Mouse (Mus musculus): ENCODE results near the gene Wwox. TPM values are rescaled to one million over a fixed set of nuclear protein-coding genes. Genes with fewer than 3 reads are reported as not detected.

Gene Wwox
- polyA plus RNA-seq, 1 experiment from 2014 or later, result 11.3 TPM

DNA sequence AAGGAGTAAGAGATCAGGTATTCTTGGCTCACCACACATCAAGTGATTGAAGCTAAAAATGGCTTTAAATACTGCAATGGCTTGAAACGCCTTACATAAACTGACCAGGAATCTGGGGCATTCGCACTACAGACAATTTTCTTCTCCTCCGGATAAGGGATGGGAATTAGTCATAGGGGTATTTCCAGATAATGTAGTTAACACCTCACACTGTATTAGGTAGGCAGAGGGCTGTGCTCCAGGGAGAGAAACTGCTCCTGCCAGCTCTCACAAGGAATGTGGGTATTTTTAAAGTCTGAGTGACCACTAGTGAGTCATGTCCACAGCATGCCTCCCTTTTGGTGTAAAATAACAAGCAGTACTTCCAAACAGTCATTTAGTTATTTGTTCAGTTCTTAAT is 894.5 kb downstream of the Wwox start:
- H3K36me3 ChIP-seq (ENCODE audit: control insufficient read depth, insufficient read depth, low read length), result no peaks in the 10 kb centered on the region
- no peak overlapping the region for H3K4me2 ChIP-seq (ENCODE audit: low read length)
- H3K4me1 ChIP-seq (ENCODE audit: control insufficient read depth in 2 of 2, insufficient read depth in 2 of 2, low read length in 2 of 2), result 0 out of 4 replicates have a peak, but pooled peaks cover 0 to 4% of the 10 kb centered on the region in 2 experiments
- H3K27ac ChIP-seq (replicated peaks in 1 of 2; ENCODE audit: control insufficient read depth in 1 of 2, insufficient read depth in 1 of 2, low read depth in 2 of 2, low read length in 2 of 2), result no peak overlapping the region
- H3K9me3 ChIP-seq (ENCODE audit: control insufficient read depth, low read length), result no peaks in the 10 kb centered on the region
- no peak for ATAC-seq (ENCODE audit: insufficient number of reproducible peaks, insufficient read depth, low FRiP score, low read depth)
- H3K27me3 ChIP-seq (ENCODE audit: control insufficient read depth, insufficient read depth, low read length), result no peaks in the 10 kb centered on the region
- H3K4me3 ChIP-seq (ENCODE audit: control insufficient read depth in 1 of 2, insufficient read depth in 1 of 2, low read depth in 1 of 2, low read length in 2 of 2), result no peak overlapping the region
- WGBS, result 29% methylated on average over 3 of the region's 3 CpGs
- H3K9ac ChIP-seq (ENCODE audit: low read length), result no peak overlapping the region

DNA sequence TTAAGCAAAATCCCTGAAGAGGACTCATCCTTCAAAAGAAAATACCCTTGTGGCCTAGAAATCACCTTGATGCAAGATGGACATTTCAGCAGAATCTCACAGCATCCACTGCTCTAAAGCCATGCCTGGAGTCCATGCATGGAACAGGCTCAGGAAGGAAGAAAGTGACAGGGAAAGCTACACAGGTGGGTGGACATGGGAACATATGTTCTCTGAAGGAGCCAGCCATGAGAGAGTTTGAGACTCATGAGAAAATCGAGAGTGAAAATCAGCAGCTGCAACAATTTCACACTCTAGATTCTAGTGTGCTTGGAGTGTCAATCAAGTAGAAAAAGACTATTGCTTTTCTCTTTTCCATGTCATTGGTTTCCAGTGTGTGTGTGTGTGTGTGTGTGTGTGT is 896.9 kb downstream of the Wwox start:
- Histone ChIP-seq H3K27ac (replicated peaks in 1 of 2; ENCODE audit: control insufficient read depth in 1 of 2, insufficient read depth in 1 of 2, low read depth in 2 of 2, low read length in 2 of 2) (no peak overlapping the region), H3K4me3 (ENCODE audit: control insufficient read depth in 1 of 2, insufficient read depth in 1 of 2, low read depth in 1 of 2, low read length in 2 of 2) (no peak overlapping the region), H3K9me3 (ENCODE audit: control insufficient read depth, low read length) (no peaks in the 10 kb centered on the region), H3K4me1 (ENCODE audit: control insufficient read depth in 2 of 2, insufficient read depth in 2 of 2, low read length in 2 of 2) (0 out of 4 replicates have a peak, but pooled peaks cover 0 to 4% of the 10 kb centered on the region in 2 experiments), H3K36me3 (ENCODE audit: control insufficient read depth, insufficient read depth, low read length) (no peaks in the 10 kb centered on the region), H3K27me3 (ENCODE audit: control insufficient read depth, insufficient read depth, low read length) (no peaks in the 10 kb centered on the region), H3K4me2 (ENCODE audit: low read length) (no peak overlapping the region), H3K9ac (ENCODE audit: low read length) (no peak overlapping the region)
- 61% methylated on average over 1 of the region's 1 CpGs for WGBS
- no peak for ATAC-seq (ENCODE audit: insufficient number of reproducible peaks, insufficient read depth, low FRiP score, low read depth)

DNA sequence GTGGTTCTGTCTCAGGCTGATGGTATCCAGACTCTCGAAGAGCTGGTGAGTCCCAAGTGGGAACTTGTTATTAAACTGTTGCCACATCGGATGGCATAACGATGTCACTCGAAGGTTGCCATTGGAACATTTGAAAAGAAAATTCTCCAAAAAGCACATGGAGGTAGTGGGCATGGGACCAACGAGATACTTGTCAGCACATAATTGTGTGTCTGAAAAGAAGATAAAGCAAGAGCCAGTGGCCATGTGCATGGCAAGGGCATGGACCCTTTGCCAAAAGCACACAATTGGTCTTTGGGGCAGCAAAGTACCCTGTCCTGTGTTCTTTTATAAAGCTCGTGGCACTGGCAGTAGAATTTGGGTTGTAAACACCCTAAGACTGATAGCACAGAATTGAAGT is 909.2 kb downstream of the Wwox start:
- no peak for ATAC-seq (ENCODE audit: insufficient number of reproducible peaks, insufficient read depth, low FRiP score, low read depth)
- no peak overlapping the region for H3K27ac ChIP-seq (replicated peaks in 1 of 2; ENCODE audit: control insufficient read depth in 1 of 2, insufficient read depth in 1 of 2, low read depth in 2 of 2, low read length in 2 of 2)
- no peak overlapping the region for H3K9ac ChIP-seq (ENCODE audit: low read length)
- WGBS, result 56% methylated on average over 6 of the region's 6 CpGs
- no peak overlapping the region for H3K4me3 ChIP-seq (ENCODE audit: control insufficient read depth in 1 of 2, insufficient read depth in 1 of 2, low read depth in 1 of 2, low read length in 2 of 2)
- no peaks in the 10 kb centered on the region for H3K36me3 ChIP-seq (ENCODE audit: control insufficient read depth, insufficient read depth, low read length)
- H3K4me1 ChIP-seq (ENCODE audit: control insufficient read depth in 2 of 2, insufficient read depth in 2 of 2, low read length in 2 of 2), result 0 out of 4 replicates have a peak, but pooled peaks cover 0 to 6% of the 10 kb centered on the region in 2 experiments
- no peaks in the 10 kb centered on the region for H3K27me3 ChIP-seq (ENCODE audit: control insufficient read depth, insufficient read depth, low read length)
- no peak overlapping the region for H3K4me2 ChIP-seq (ENCODE audit: low read length)
- no peaks in the 10 kb centered on the region for H3K9me3 ChIP-seq (ENCODE audit: control insufficient read depth, low read length)

DNA sequence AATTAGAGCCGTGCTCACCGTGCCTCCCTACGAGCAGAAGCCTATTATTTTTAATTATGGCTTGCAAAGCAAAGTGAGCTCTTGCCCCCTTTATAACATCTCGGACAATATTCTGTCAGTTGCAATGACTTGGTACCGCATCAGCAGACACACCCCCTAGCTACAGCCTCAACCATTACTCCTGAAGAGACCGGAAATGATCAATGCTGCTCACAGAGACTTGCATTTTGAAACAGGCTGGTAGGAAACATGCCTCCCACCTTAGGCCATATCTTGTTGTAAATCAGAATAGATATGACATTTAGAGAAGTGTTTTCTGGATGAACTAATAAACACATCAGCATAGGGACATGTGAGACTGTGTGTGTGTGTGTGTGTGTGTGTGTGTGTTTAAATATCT is 911.3 kb downstream of the Wwox start:
- no peaks in the 10 kb centered on the region for H3K27me3 ChIP-seq (ENCODE audit: control insufficient read depth, insufficient read depth, low read length)
- no peak overlapping the region for H3K9ac ChIP-seq (ENCODE audit: low read length)
- H3K4me3 ChIP-seq (ENCODE audit: control insufficient read depth in 1 of 2, insufficient read depth in 1 of 2, low read depth in 1 of 2, low read length in 2 of 2), result no peak overlapping the region
- H3K4me1 ChIP-seq (ENCODE audit: control insufficient read depth in 2 of 2, insufficient read depth in 2 of 2, low read length in 2 of 2), result 0 out of 4 replicates have a peak, but pooled peaks cover 0 to 6% of the 10 kb centered on the region in 2 experiments
- peaks cover 9% of the 10 kb centered on the region for H3K9me3 ChIP-seq (ENCODE audit: control insufficient read depth, low read length)
- H3K36me3 ChIP-seq (ENCODE audit: control insufficient read depth, insufficient read depth, low read length), result no peaks in the 10 kb centered on the region
- no peak for ATAC-seq (ENCODE audit: insufficient number of reproducible peaks, insufficient read depth, low FRiP score, low read depth)
- H3K4me2 ChIP-seq (ENCODE audit: low read length), result no peak overlapping the region
- no peak overlapping the region for H3K27ac ChIP-seq (replicated peaks in 1 of 2; ENCODE audit: control insufficient read depth in 1 of 2, insufficient read depth in 1 of 2, low read depth in 2 of 2, low read length in 2 of 2)
- WGBS, result 85% methylated on average over 6 of the region's 6 CpGs

DNA sequence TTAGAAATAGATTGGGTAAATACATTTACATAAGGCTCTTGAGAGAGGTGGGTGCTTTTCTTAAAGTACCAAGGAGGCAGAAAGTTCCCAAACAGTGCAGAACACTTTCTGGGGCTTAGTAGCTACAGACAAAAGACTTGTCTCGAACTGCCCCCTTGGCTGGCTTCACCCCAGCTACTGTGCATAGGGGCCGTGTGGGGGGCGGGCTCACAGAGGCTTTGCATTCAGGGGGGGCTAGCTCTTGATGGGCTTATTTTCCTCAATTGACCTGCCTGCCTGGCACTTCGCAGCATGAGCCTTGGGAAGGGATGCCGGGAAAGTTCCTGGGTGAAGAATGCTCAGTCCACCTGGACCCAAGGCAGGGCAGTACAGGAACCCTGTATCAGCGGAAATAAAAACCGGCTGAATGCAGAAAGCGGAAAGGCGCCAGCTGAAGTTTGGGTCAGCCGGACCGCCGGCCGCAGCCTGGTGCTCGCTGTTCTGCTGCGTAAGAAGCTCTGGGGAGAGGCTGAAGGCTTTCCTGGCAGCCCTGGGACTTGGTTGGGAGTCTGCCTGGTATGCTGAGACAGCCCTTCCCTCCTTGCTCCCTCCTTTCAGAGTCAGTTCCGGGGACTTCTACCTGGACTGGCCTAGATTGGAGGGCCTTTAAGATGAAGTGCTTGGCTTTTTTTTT is 918.3 kb downstream of the Wwox start:
- Histone ChIP-seq H3K4me2 (ENCODE audit: low read length) (peak overlapping the region; percentile 31; the same call in 1 of the 2 replicates), H3K27me3 (ENCODE audit: control insufficient read depth, insufficient read depth, low read length) (no peaks in the 10 kb centered on the region), H3K9me3 (ENCODE audit: control insufficient read depth, low read length) (peaks cover 9% of the 10 kb centered on the region), H3K4me3 (ENCODE audit: control insufficient read depth in 1 of 2, insufficient read depth in 1 of 2, low read depth in 1 of 2, low read length in 2 of 2) (no peak overlapping the region), H3K4me1 (ENCODE audit: control insufficient read depth in 2 of 2, insufficient read depth in 2 of 2, low read length in 2 of 2) (0 out of 4 replicates have a peak, but pooled peaks cover 0 to 4% of the 10 kb centered on the region in 2 experiments), H3K27ac (replicated peaks in 1 of 2; ENCODE audit: control insufficient read depth in 1 of 2, insufficient read depth in 1 of 2, low read depth in 2 of 2, low read length in 2 of 2) (no peak overlapping the region), H3K36me3 (ENCODE audit: control insufficient read depth, insufficient read depth, low read length) (no peaks in the 10 kb centered on the region), H3K9ac (ENCODE audit: low read length) (no peak overlapping the region; the same call in 1 of the 2 replicates)
- WGBS, result 48% methylated on average over 16 of the region's 16 CpGs
- no peak for ATAC-seq (ENCODE audit: insufficient number of reproducible peaks, insufficient read depth, low FRiP score, low read depth)

DNA sequence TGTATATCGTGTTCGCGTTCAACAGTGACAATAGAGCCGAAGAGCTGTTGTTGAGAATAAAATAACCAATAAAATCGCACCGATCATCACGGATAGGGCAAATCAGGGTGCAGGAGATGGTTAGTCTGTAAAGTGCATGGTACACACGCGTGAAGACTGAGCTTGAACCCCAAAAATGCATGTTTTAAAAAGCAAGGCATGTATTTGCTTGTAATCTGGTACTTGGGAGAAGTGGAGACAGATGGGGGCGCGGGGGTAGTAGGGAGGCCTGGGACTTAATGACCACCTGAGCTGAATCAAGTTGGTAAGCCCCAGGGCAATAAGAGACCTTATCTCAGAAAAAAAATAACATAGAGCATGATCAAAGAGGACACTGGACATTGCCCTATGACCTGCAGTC is 919.0 kb downstream of the Wwox start:
- Histone ChIP-seq H3K4me3 (ENCODE audit: control insufficient read depth in 1 of 2, insufficient read depth in 1 of 2, low read depth in 1 of 2, low read length in 2 of 2) (no peak overlapping the region), H3K36me3 (ENCODE audit: control insufficient read depth, insufficient read depth, low read length) (no peaks in the 10 kb centered on the region), H3K4me1 (ENCODE audit: control insufficient read depth in 2 of 2, insufficient read depth in 2 of 2, low read length in 2 of 2) (0 out of 4 replicates have a peak, but pooled peaks cover 0 to 4% of the 10 kb centered on the region in 2 experiments), H3K4me2 (ENCODE audit: low read length) (no peak overlapping the region), H3K27ac (replicated peaks in 1 of 2; ENCODE audit: control insufficient read depth in 1 of 2, insufficient read depth in 1 of 2, low read depth in 2 of 2, low read length in 2 of 2) (no peak overlapping the region), H3K9me3 (ENCODE audit: control insufficient read depth, low read length) (peaks cover 9% of the 10 kb centered on the region), H3K27me3 (ENCODE audit: control insufficient read depth, insufficient read depth, low read length) (no peaks in the 10 kb centered on the region), H3K9ac (ENCODE audit: low read length) (no peak overlapping the region)
- 90% methylated on average over 11 of the region's 11 CpGs for WGBS
- ATAC-seq (ENCODE audit: insufficient number of reproducible peaks, insufficient read depth, low FRiP score, low read depth), result no peak

DNA sequence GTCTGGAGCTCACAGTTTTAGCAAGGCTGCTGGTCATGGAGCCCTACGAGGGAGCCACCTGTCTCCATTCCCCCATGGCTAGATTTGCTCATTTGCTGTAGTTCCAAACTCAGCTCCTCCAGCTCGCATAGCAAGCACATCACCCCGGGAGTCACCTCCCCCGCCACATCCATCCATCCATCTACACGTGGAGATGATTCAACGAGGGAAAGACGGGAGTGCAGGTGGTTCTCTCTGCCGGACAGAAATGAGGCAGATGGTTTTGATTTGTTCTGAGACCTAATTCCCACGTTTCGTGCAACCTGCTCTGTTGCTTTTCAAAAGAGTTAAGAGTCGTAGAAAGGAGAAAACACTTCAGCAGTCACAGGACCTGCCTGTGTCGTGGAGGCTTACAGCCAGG is 920.2 kb downstream of the Wwox start:
- no peak for ATAC-seq (ENCODE audit: insufficient number of reproducible peaks, insufficient read depth, low FRiP score, low read depth)
- H3K9me3 ChIP-seq (ENCODE audit: control insufficient read depth, low read length), result peaks cover under 1% of the 10 kb centered on the region; the same call in 1 of the 2 replicates
- no peaks in the 10 kb centered on the region for H3K27me3 ChIP-seq (ENCODE audit: control insufficient read depth, insufficient read depth, low read length)
- no peak overlapping the region for H3K4me3 ChIP-seq (ENCODE audit: control insufficient read depth in 1 of 2, insufficient read depth in 1 of 2, low read depth in 1 of 2, low read length in 2 of 2)
- no peak overlapping the region for H3K27ac ChIP-seq (replicated peaks in 1 of 2; ENCODE audit: control insufficient read depth in 1 of 2, insufficient read depth in 1 of 2, low read depth in 2 of 2, low read length in 2 of 2)
- H3K4me2 ChIP-seq (ENCODE audit: low read length), result no peak overlapping the region
- H3K36me3 ChIP-seq (ENCODE audit: control insufficient read depth, insufficient read depth, low read length), result no peaks in the 10 kb centered on the region
- no peak overlapping the region for H3K9ac ChIP-seq (ENCODE audit: low read length)
- 0 out of 4 replicates have a peak, but pooled peaks cover 0 to 4% of the 10 kb centered on the region in 2 experiments for H3K4me1 ChIP-seq (ENCODE audit: control insufficient read depth in 2 of 2, insufficient read depth in 2 of 2, low read length in 2 of 2)
- 57% methylated on average over 12 of the region's 12 CpGs for WGBS
